Mouse (Mus musculus): Measurements from ENCODE around the gene Hist1h3f. TPM values are rescaled to one million over a fixed set of nuclear protein-coding genes. Genes with fewer than 3 reads are reported as not detected.
A peak's percentile ranks its signal among the peaks of the same experiment; 100 is the strongest.
"Not testable (repeated sequence)": the region's sequence is repeated elsewhere in the genome, so short reads cannot be mapped to it uniquely, and the experiment has no call there.

The Hist1h3f gene
- polyA plus RNA-seq, 1 experiment, result 9.6 TPM

DNA sequence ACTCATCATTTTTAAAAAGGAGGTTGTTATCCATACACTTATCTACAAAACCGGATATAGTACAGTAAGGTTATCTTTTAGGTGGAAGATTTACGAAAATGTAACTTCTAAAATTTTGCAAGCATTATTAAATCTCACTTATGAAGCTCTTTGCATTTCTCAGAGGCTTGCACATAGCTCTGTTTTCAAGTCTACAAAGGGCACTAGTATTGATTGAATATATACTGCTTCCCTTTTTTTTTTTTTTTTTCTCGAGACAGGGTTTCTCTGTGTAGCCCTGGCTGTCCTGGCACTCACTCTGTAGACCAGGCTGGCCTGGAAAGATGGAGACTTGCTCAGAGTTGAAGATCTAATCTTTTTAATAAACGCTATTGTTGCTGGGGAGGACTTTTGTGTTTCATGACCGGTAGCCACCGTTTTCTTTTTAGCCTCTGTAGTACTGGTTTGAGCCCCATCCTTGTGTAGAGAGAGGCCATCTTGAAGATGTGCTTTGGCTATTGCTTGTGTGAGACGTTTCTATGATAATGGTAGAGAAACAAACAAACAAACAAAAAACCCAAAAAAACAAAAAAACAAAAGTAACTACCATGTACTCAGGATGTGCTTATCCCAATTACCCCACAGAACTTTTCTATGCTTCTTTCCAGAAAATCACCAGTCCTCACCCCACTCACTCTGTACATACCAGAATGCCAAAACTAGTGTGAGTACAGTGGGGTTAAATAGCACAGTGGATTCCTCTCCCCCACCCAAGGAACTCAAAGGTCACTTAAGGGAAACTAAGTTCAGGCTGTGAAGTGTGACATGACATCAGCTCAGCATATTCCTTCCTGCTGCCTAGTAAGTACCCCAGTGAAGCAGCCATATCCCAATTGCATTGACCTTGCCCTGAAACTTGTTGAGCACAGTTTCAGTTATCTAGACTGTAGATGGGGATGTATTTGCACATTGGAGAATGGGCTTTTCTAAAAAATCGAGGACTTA, 8.4 kb downstream of the Hist1h3f start:
- Histone ChIP-seq H3K27ac (ENCODE audit: insufficient read depth, low read depth, low read length) (peak overlapping the region; percentile 53; the same call in 1 of the 2 replicates), H3K4me3 (ENCODE audit: low read depth, low read length) (no peak overlapping the region)
- WGBS, result 38% methylated on average over 8 of the region's 8 CpGs

DNA sequence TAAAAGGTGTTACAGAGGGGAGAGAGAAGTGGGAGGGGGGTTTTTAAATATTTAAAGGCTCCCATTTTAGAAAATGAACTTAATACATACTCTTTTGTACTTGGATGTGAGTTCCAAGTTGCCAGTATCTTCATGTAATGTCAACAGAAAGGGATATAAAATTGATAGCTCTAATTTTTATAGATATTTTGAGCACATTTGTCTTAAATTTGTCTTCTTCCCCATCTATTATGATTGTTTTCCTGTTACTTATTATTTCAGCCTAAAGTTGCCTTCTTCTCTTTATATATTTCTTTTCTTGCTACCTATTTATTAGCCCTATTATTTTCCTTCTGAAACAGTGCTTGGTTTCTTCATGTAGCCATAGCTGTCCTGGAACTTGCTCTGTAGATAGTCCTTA, 9.1 kb downstream of the Hist1h3f start, which contains the start of gene Hist1h1d:
Gene Hist1h1d, plus strand, starts transcription at position 301 of the 400 bp plus-strand sequence.
- H3K4me3 ChIP-seq (ENCODE audit: low read depth, low read length), result no peak within 1 kb of the TSS
- TF ChIP-seq CTCF (IDR thresholded peaks at IDR 0.05; ENCODE audit: extremely low read depth, insufficient read length, insufficient replicate concordance, low read depth, low read length) (no peak), POLR2A (IDR thresholded peaks at IDR 0.05; ENCODE audit: low read depth, low read length) (no peak)
- peaks cover 2% of the 10 kb centered on the region; the same call in 1 of the 2 replicates for H3K4me1 ChIP-seq (ENCODE audit: control insufficient read depth, insufficient read depth, insufficient read length, low read length)
- no peak within 1 kb of the TSS for H3K27ac ChIP-seq (ENCODE audit: insufficient read depth, low read depth, low read length)
- no peaks in the 10 kb centered on the region for H3K27me3 ChIP-seq (ENCODE audit: control insufficient read depth, insufficient read depth, low read length)
- H3K36me3 ChIP-seq (ENCODE audit: control insufficient read depth, insufficient read depth, low read length), result no peaks in the 10 kb centered on the region

More for the DNA sequence above, 8.4 kb downstream of the Hist1h3f start:
- Histone ChIP-seq H3K4me1 (ENCODE audit: control insufficient read depth, insufficient read depth, insufficient read length, low read length) (peaks cover 2% of the 10 kb centered on the region; the same call in 1 of the 2 replicates), H3K36me3 (ENCODE audit: control insufficient read depth, insufficient read depth, low read length) (no peaks in the 10 kb centered on the region), H3K27me3 (ENCODE audit: control insufficient read depth, insufficient read depth, low read length) (no peaks in the 10 kb centered on the region)
- TF ChIP-seq POLR2A (IDR thresholded peaks at IDR 0.05; ENCODE audit: low read depth, low read length) (no peak), CTCF (IDR thresholded peaks at IDR 0.05; ENCODE audit: extremely low read depth, insufficient read length, insufficient replicate concordance, low read depth, low read length) (no peak)

DNA sequence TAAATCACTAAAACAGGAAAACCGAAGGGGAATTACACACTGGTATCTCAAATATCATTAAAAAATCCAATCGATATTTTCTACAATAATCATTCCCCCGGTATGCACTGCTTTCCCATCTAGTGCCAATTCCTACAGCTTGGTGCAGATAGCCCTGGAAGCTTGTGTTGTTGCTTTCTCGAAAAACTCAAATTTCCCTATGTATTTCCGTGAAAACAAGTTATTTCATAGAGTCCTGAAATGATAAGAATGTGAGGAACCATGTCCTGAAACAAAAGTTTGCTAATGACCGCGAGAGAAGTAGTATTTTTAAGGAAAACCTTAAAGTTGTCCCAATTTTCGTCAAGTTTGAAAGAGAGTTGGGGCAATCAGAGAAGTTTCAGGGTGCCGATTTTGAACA, 10.5 kb downstream of the Hist1h3f start:
- TF ChIP-seq POLR2A (IDR thresholded peaks at IDR 0.05; ENCODE audit: low read depth, low read length) (no peak), CTCF (IDR thresholded peaks at IDR 0.05; ENCODE audit: extremely low read depth, insufficient read length, insufficient replicate concordance, low read depth, low read length) (no peak)
- H3K4me3 ChIP-seq (ENCODE audit: low read depth, low read length), result no peak overlapping the region
- H3K36me3 ChIP-seq (ENCODE audit: control insufficient read depth, insufficient read depth, low read length), result no peaks in the 10 kb centered on the region
- WGBS, result 9% methylated on average over 9 of the region's 9 CpGs
- no peaks in the 10 kb centered on the region for H3K27me3 ChIP-seq (ENCODE audit: control insufficient read depth, insufficient read depth, low read length)
- H3K4me1 ChIP-seq (ENCODE audit: control insufficient read depth, insufficient read depth, insufficient read length, low read length), result peaks cover 2% of the 10 kb centered on the region; the same call in 1 of the 2 replicates
- peak overlapping the region; percentile 53 for H3K27ac ChIP-seq (ENCODE audit: insufficient read depth, low read depth, low read length)

DNA sequence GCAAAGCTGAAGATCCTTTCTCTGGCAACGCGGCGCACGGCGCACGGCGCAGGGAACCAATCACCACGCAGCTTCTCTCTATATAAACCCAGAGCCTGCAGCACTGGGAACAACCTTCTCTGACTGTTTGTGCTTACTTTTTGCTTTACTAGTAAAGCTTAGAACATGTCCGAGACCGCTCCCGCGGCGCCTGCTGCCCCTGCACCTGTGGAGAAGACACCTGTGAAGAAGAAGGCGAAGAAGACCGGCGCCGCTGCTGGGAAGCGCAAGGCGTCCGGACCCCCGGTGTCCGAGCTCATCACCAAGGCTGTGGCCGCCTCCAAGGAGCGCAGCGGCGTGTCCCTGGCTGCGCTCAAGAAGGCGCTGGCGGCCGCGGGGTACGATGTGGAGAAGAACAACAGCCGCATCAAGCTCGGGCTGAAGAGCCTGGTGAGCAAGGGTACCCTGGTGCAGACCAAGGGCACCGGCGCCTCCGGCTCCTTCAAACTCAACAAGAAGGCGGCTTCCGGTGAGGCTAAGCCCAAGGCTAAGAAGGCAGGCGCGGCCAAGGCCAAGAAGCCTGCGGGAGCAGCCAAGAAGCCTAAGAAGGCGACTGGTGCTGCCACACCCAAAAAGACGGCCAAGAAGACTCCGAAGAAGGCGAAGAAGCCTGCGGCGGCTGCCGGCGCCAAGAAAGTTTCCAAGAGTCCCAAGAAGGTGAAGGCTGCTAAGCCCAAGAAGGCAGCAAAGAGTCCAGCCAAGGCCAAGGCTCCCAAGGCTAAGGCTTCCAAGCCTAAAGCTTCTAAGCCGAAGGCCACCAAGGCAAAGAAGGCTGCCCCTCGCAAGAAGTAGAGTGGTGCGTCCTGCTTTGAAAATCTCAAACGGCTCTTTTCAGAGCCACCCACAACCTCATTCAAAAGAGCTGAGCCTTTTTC, 11.3 kb downstream of the Hist1h3f start:
- Histone ChIP-seq H3K4me3 (ENCODE audit: low read depth, low read length) (peak overlapping the region; percentile 83), H3K4me1 (ENCODE audit: control insufficient read depth, insufficient read depth, insufficient read length, low read length) (peaks cover 2% of the 10 kb centered on the region; the same call in 1 of the 2 replicates), H3K36me3 (ENCODE audit: control insufficient read depth, insufficient read depth, low read length) (no peaks in the 10 kb centered on the region), H3K27ac (ENCODE audit: insufficient read depth, low read depth, low read length) (peak overlapping the region; percentile 96), H3K27me3 (ENCODE audit: control insufficient read depth, insufficient read depth, low read length) (no peaks in the 10 kb centered on the region)
- TF ChIP-seq POLR2A (IDR thresholded peaks at IDR 0.05; ENCODE audit: low read depth, low read length) (peak; percentile 83), CTCF (IDR thresholded peaks at IDR 0.05; ENCODE audit: extremely low read depth, insufficient read length, insufficient replicate concordance, low read depth, low read length) (no peak)
- WGBS, result under 1% methylated on average over 54 of the region's 54 CpGs

DNA sequence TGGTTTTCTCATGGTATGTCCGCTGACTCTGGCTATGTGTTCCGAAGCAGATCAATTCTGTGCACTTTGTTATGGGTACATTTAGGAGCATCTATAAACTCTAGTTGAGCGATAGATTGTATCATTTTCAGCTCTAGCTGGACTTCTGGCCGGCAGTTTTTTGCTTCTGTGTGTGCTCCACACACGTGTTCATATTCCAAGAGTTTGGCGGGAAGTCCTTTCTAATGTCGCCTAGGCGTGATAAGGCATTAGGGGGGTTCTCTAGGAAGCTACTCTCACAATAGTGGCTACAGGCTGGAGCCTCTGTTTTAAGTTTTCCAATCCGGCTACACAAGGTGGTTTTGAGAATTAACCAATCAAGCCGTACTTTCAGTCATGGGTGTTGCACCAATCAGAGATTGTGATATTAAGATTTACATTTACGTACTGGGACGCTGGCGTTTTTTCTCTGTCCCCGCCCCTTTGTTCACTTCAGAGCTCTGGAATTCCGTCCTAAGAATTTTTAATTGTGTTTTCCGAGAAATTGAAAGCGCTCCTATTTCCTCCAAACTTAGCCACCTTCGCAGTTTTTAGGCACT, 12.1 kb downstream of the Hist1h3f start:
- TF ChIP-seq POLR2A (IDR thresholded peaks at IDR 0.05; ENCODE audit: low read depth, low read length) (no peak; the same call in 1 of the 2 replicates), CTCF (IDR thresholded peaks at IDR 0.05; ENCODE audit: extremely low read depth, insufficient read length, insufficient replicate concordance, low read depth, low read length) (no peak)
- Histone ChIP-seq H3K4me3 (ENCODE audit: low read depth, low read length) (peak overlapping the region; percentile 83), H3K4me1 (ENCODE audit: control insufficient read depth, insufficient read depth, insufficient read length, low read length) (no peaks in the 10 kb centered on the region; the same call in 1 of the 2 replicates), H3K27me3 (ENCODE audit: control insufficient read depth, insufficient read depth, low read length) (no peaks in the 10 kb centered on the region), H3K36me3 (ENCODE audit: control insufficient read depth, insufficient read depth, low read length) (no peaks in the 10 kb centered on the region), H3K27ac (ENCODE audit: insufficient read depth, low read depth, low read length) (peak overlapping the region; percentile 96)
- WGBS, result under 1% methylated on average over 18 of the region's 18 CpGs

DNA sequence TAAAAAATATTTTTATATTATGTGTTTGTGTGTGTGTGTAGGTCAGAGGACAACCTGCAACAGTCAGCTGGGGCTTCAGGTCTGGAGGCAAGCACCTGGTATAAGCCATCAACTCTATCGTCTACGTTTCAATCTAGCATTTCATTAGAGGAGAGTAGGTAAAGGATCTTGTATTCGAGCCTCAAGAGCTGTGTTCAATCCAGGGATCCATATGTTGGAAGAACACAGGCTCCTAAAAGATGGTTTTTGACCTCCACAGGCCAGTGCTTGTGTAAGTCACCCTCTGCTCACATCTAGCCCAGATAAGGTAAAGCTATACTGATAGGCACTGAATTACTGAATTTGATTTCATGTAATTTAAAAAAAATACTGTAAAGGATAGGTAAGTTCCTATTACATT, 13.1 kb downstream of the Hist1h3f start:
- no peak for TF ChIP-seq POLR2A (IDR thresholded peaks at IDR 0.05; ENCODE audit: low read depth, low read length)
- no peak for TF ChIP-seq CTCF (IDR thresholded peaks at IDR 0.05; ENCODE audit: extremely low read depth, insufficient read length, insufficient replicate concordance, low read depth, low read length)
- Histone ChIP-seq H3K36me3 (ENCODE audit: control insufficient read depth, insufficient read depth, low read length) (no peaks in the 10 kb centered on the region), H3K4me3 (ENCODE audit: low read depth, low read length) (no peak overlapping the region), H3K4me1 (ENCODE audit: control insufficient read depth, insufficient read depth, insufficient read length, low read length) (no peaks in the 10 kb centered on the region), H3K27ac (ENCODE audit: insufficient read depth, low read depth, low read length) (no peak overlapping the region), H3K27me3 (ENCODE audit: control insufficient read depth, insufficient read depth, low read length) (no peaks in the 10 kb centered on the region)
- WGBS, result 62% methylated on average over 3 of the region's 3 CpGs

DNA sequence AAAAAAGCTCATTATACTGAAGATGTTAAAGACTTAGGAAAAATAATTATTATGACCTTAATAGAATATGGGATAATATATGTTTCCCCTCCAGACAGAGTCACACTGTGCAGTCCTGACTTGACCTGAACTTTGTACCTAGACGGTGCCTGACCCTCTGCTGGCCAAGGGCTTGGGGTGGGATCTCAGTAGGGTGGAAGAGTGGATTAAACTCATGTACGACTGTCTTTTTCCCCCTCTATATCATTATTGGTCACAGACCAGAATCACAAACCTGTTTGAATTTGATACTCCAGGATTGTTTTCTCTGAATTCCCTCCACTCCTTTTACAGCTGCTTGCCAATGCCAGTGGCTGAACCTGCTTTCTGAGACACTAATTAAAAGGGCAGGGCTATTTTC, 16.8 kb downstream of the Hist1h3f start:
- H3K36me3 ChIP-seq (ENCODE audit: control insufficient read depth, insufficient read depth, low read length); H3K4me1 ChIP-seq (ENCODE audit: control insufficient read depth, insufficient read depth, insufficient read length, low read length); H3K27me3 ChIP-seq (ENCODE audit: control insufficient read depth, insufficient read depth, low read length); H3K4me3 ChIP-seq (ENCODE audit: low read depth, low read length): not testable (repeated sequence)
- WGBS, result 14% methylated on average over 2 of the region's 2 CpGs
- H3K27ac ChIP-seq (ENCODE audit: insufficient read depth, low read depth, low read length), result 0 out of 2 replicates have a peak overlapping the region, but pooled peaks have one; percentile 1

DNA sequence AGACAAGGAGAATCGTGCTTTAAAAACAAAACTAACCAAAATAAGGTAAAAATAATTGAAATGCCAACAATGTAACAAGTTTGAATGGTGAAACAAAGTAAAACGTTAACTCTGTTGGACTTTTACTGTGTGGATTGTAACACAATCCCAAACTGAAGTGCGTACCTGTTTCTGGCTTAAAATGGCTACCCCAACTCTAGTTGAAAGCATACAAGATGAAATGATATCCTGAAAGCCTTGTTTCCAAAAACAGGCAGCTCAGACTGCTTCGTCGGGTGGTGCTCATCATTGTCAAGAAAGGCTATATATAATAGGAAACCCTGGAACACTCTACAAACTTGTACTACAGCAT, 17.7 kb downstream of the Hist1h3f start:
- not testable (repeated sequence) for H3K27me3 ChIP-seq (ENCODE audit: control insufficient read depth, insufficient read depth, low read length); H3K4me1 ChIP-seq (ENCODE audit: control insufficient read depth, insufficient read depth, insufficient read length, low read length); H3K36me3 ChIP-seq (ENCODE audit: control insufficient read depth, insufficient read depth, low read length)
- H3K4me3 ChIP-seq (ENCODE audit: low read depth, low read length), result peak overlapping the region; percentile 93; the same call in 1 of the 2 replicates
- WGBS, result 0% methylated on average over 2 of the region's 5 CpGs
- peak overlapping the region; percentile 93 for H3K27ac ChIP-seq (ENCODE audit: insufficient read depth, low read depth, low read length)

Data from small intestine, adult 2 months (tissue).